Mouse (Mus musculus) heart, embryonic 14.5 days (tissue): Measurements from ENCODE around the gene Mylk4. TPM values are rescaled to one million over a fixed set of nuclear protein-coding genes. Genes with fewer than 3 reads are reported as not detected.

Experiments
- ATAC-seq: fragments of 200-750 bp; cut with Nextera tagmentation; 2 replicates; pipeline ENCODE4 v1.8.0; 2017; ENCODE audit warnings: low read depth, moderate TSS enrichment; ENCODE audit not compliant: insufficient number of reproducible peaks, insufficient read depth, low FRiP score
- H3K27ac ChIP-seq, 2 experiments: fragments of 200-500 bp in 1 of 2; fragments of 300-500 bp in 1 of 2; sonication (generic) in 1 of 2; replicated peaks in 1 of 2; 2 replicates each; pipeline ENCODE4 v1.5.1; 2012 to 2014; ENCODE audit warnings: low read depth in 2 of 2, low read length in 2 of 2, control low read depth in 1 of 2, mild to moderate bottlenecking in 1 of 2, mixed read lengths in 1 of 2; ENCODE audit not compliant: control insufficient read depth in 1 of 2, insufficient read depth in 1 of 2
- H3K27me3 ChIP-seq: fragments of 300-500 bp; sonication (generic); 2 replicates; pipeline ENCODE4 v1.6.1; 2014; ENCODE audit warnings: mild to moderate bottlenecking, low read length, control low read depth; ENCODE audit not compliant: control insufficient read depth, insufficient read depth
- H3K36me3 ChIP-seq: fragments of 300-500 bp; sonication (generic); 2 replicates; pipeline ENCODE4 v1.6.1; 2014; ENCODE audit warnings: mild to moderate bottlenecking, control low read depth, low read length, mixed read lengths; ENCODE audit not compliant: control insufficient read depth, insufficient read depth
- H3K4me1 ChIP-seq, 2 experiments: fragments of 200-500 bp in 1 of 2; fragments of 300-500 bp in 1 of 2; sonication (generic) in 1 of 2; 2 replicates each; pipeline ENCODE4 v1.6.1; 2012 to 2014; ENCODE audit warnings: low read length in 2 of 2, control low read depth in 1 of 2, mixed read lengths in 1 of 2; ENCODE audit not compliant: control insufficient read depth in 2 of 2, insufficient read depth in 2 of 2
- H3K4me2 ChIP-seq: fragments of 300-500 bp; sonication (generic); 2 replicates; pipeline ENCODE4 v1.6.1; 2014; ENCODE audit warnings: mild to moderate bottlenecking, low read length
- H3K4me3 ChIP-seq, 2 experiments: fragments of 200-500 bp in 1 of 2; fragments of 300-500 bp in 1 of 2; sonication (generic) in 1 of 2; 2 replicates each; pipeline ENCODE4 v1.5.1; 2012 to 2014; ENCODE audit warnings: low read length in 2 of 2, mild to moderate bottlenecking in 2 of 2, control low read depth in 1 of 2, low read depth in 1 of 2, moderate library complexity in 1 of 2; ENCODE audit not compliant: control insufficient read depth in 1 of 2, insufficient read depth in 1 of 2
- H3K9ac ChIP-seq: fragments of 300-500 bp; sonication (generic); 2 replicates; pipeline ENCODE4 v1.6.1; 2014; ENCODE audit warnings: mild to moderate bottlenecking, low read length
- H3K9me3 ChIP-seq: fragments of 300-500 bp; sonication (generic); 2 replicates; pipeline ENCODE4 v1.6.1; 2016; ENCODE audit warnings: low read length, control low read depth; ENCODE audit not compliant: control insufficient read depth
- WGBS: fragments of 180-500 bp; shearing (Covaris S2); extraction: QIAGEN DNeasy Blood & Tissue Kit; methylation state at CpG from one replicate; pipeline ENCODE4 v1.1.7; 2014; 5-methylcytosine and 5-hydroxymethylcytosine counted together
- polyA plus RNA-seq: library from polyadenylated mRNA; unstranded; fragments of >200 nt; fragmentation: Nextera tagmentation; extraction: Ambion mirVana; gene quantifications from 2 replicates; pipeline ENCODE4 v1.2.1, GENCODE M21; 2014

Mylk4 gene
- 0.46 and 1.3 TPM in 2 replicates for polyA plus RNA-seq

- H3K4me2 ChIP-seq, result no peak within 1 kb of the TSS
- no peak within 1 kb of the TSS for H3K27ac ChIP-seq
- no peaks in the 10 kb centered on the region for H3K36me3 ChIP-seq
- no peak within 1 kb of the TSS for H3K4me3 ChIP-seq
- no peak for ATAC-seq
- H3K9me3 ChIP-seq, result no peaks in the 10 kb centered on the region
- no peak within 1 kb of the TSS for H3K9ac ChIP-seq
- no peaks in the 10 kb centered on the region for H3K27me3 ChIP-seq
- no peaks in the 10 kb centered on the region for H3K4me1 ChIP-seq
- WGBS, result 78% methylated on average over 8 of the region's 8 CpGs
Observed at GRCm38 (mm10) chr13:32783816-32784215, at the start of gene Mylk4. TSS of gene Mylk4 (minus strand) at chr13:32783954.

- no peaks in the 10 kb centered on the region for H3K36me3 ChIP-seq
- H3K27ac ChIP-seq, result no peak overlapping the region
- H3K4me3 ChIP-seq, result no peak overlapping the region
- H3K9me3 ChIP-seq, result no peaks in the 10 kb centered on the region
- H3K27me3 ChIP-seq, result no peaks in the 10 kb centered on the region
- H3K4me2 ChIP-seq, result no peak overlapping the region
- ATAC-seq, result no peak
- no peaks in the 10 kb centered on the region for H3K4me1 ChIP-seq
- 70% methylated on average over 6 of the region's 6 CpGs for WGBS
- H3K9ac ChIP-seq, result no peak overlapping the region
Observed at GRCm38 (mm10) chr13:32833237-32833636, 49.5 kb upstream of the Mylk4 start.

DNA sequence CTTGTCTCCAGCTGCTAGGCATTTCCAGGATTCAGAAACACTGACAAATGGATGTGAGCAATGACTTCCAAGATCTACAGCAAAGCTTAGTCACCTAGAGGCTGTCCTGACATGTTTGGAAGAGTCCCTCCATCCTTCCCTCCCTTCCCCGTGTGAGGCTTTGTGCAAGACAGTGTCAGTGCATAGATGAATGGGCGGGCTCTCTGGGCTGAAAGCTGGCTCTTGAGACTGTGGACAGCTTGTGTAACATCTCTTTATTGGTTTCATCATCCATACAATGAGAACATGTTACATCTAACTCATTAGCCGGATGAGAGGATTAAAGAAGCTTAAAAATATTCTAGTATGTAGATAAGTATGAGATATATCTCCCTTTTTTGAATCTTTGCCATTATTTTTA, 49.0 kb upstream of the Mylk4 start:
- no peak overlapping the region for H3K4me3 ChIP-seq
- H3K9me3 ChIP-seq, result no peaks in the 10 kb centered on the region
- H3K27me3 ChIP-seq, result no peaks in the 10 kb centered on the region
- no peak overlapping the region for H3K27ac ChIP-seq
- H3K9ac ChIP-seq, result no peak overlapping the region
- no peaks in the 10 kb centered on the region for H3K36me3 ChIP-seq
- no peak overlapping the region for H3K4me2 ChIP-seq
- WGBS, result 71% methylated on average over 3 of the region's 3 CpGs
- H3K4me1 ChIP-seq, result no peaks in the 10 kb centered on the region
- ATAC-seq, result no peak

GRCm38 (mm10) chr13:32831505-32832273, 47.9 kb upstream of the Mylk4 start:
- H3K4me1 ChIP-seq, result no peaks in the 10 kb centered on the region
- H3K9ac ChIP-seq, result no peak overlapping the region
- H3K36me3 ChIP-seq, result no peaks in the 10 kb centered on the region
- H3K4me3 ChIP-seq, result no peak overlapping the region
- no peak overlapping the region for H3K4me2 ChIP-seq
- H3K27me3 ChIP-seq, result no peaks in the 10 kb centered on the region
- WGBS, result 68% methylated on average over 3 of the region's 3 CpGs
- no peaks in the 10 kb centered on the region for H3K9me3 ChIP-seq
- ATAC-seq, result no peak
- no peak overlapping the region for H3K27ac ChIP-seq

DNA sequence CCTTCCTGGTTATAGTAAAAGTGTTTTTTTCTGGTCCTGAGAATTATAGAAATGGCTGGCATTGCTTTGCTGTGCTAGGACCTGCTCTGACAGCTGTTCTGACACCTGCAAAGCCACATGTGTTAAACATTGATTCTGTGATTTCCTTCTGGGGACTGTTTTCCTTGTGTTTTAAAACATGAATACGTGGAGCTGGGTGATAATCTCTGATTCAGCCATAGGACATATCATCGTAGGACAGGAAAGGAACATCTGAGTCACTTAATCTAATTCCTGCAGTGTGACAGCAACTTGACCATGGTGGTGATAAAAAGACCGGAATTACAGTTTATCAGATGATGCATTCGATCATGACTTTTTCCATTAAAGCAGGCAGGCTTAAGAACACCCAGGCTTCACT, 45.1 kb upstream of the Mylk4 start:
- no peak for ATAC-seq
- Histone ChIP-seq H3K36me3 (no peaks in the 10 kb centered on the region), H3K9ac (no peak overlapping the region), H3K9me3 (no peaks in the 10 kb centered on the region), H3K4me3 (no peak overlapping the region), H3K27ac (no peak overlapping the region), H3K4me2 (no peak overlapping the region), H3K4me1 (no peaks in the 10 kb centered on the region), H3K27me3 (no peaks in the 10 kb centered on the region)
- 41% methylated on average over 4 of the region's 4 CpGs for WGBS

DNA sequence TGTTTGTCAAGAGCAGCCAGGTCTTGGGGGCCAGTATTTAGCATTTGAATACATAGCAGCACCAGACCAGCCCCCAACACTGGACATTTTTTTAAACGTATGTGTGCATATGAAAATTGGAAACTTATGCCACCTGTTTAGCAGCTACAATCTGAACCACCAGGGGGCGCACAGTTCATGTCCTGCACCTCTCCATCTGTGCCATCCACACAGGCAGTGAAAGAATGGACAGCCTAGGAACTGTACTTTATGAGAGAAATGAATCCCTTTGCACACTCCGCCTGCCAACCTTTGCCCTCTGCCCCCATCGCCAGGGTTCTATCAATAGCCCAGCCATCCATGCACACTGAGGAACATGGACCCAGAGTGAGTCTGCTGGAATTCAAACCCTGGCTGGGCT, 44.2 kb upstream of the Mylk4 start:
- no peak overlapping the region for H3K27ac ChIP-seq
- WGBS, result 52% methylated on average over 4 of the region's 4 CpGs
- H3K4me2 ChIP-seq, result no peak overlapping the region
- no peaks in the 10 kb centered on the region for H3K9me3 ChIP-seq
- no peaks in the 10 kb centered on the region for H3K4me1 ChIP-seq
- H3K36me3 ChIP-seq, result peaks cover 7% of the 10 kb centered on the region; the same call in 1 of the 2 replicates
- H3K27me3 ChIP-seq, result no peaks in the 10 kb centered on the region
- H3K9ac ChIP-seq, result no peak overlapping the region
- no peak for ATAC-seq
- H3K4me3 ChIP-seq, result no peak overlapping the region

- no peak overlapping the region for H3K4me2 ChIP-seq
- H3K36me3 ChIP-seq, result peaks cover 7% of the 10 kb centered on the region; the same call in 1 of the 2 replicates
- no peak overlapping the region for H3K9ac ChIP-seq
- no peak overlapping the region for H3K27ac ChIP-seq
- no peaks in the 10 kb centered on the region for H3K9me3 ChIP-seq
- H3K4me3 ChIP-seq, result no peak overlapping the region
- WGBS, result 83% methylated on average over 3 of the region's 3 CpGs
- H3K27me3 ChIP-seq, result no peaks in the 10 kb centered on the region
- ATAC-seq, result no peak
- no peaks in the 10 kb centered on the region for H3K4me1 ChIP-seq
Observed at GRCm38 (mm10) chr13:32827111-32827822, 43.5 kb upstream of the Mylk4 start.
